Mouse (Mus musculus): ENCODE results near the gene Lsamp. TPM values are rescaled to one million over a fixed set of nuclear protein-coding genes. Genes with fewer than 3 reads are reported as not detected.

Gene Lsamp
- polyA plus RNA-seq, 1 experiment from 2014 or later = 2.1 TPM

- Histone ChIP-seq H3K27ac (replicated peaks in 1 of 2; ENCODE audit: control insufficient read depth in 1 of 2, insufficient read depth in 1 of 2, low read depth in 2 of 2, low read length in 2 of 2) (no peak overlapping the region), H3K4me2 (ENCODE audit: low read length) (no peak overlapping the region), H3K9me3 (ENCODE audit: control insufficient read depth, low read length) (no peaks in the 10 kb centered on the region), H3K4me1 (ENCODE audit: control insufficient read depth in 2 of 2, insufficient read depth in 2 of 2, low read length in 2 of 2) (no peaks in the 10 kb centered on the region; a peak in 1 of 4 replicates), H3K27me3 (ENCODE audit: control insufficient read depth, insufficient read depth, low read length) (no peaks in the 10 kb centered on the region), H3K9ac (ENCODE audit: low read length) (no peak overlapping the region), H3K4me3 (ENCODE audit: control insufficient read depth in 1 of 2, insufficient read depth in 1 of 2, low read depth in 1 of 2, low read length in 2 of 2) (no peak overlapping the region), H3K36me3 (ENCODE audit: control insufficient read depth, insufficient read depth, low read length) (no peaks in the 10 kb centered on the region)
- WGBS = 43% methylated on average over 2 of the region's 2 CpGs
- ATAC-seq (ENCODE audit: insufficient number of reproducible peaks, insufficient read depth, low FRiP score, low read depth) = no peak
Observed at GRCm38 (mm10) chr16:42102186-42102585, 2118.0 kb downstream of the Lsamp start.

GRCm38 (mm10) chr16:42102635-42103034, 2118.5 kb downstream of the Lsamp start:
- Histone ChIP-seq H3K4me3 (ENCODE audit: control insufficient read depth in 1 of 2, insufficient read depth in 1 of 2, low read depth in 1 of 2, low read length in 2 of 2) (no peak overlapping the region), H3K4me1 (ENCODE audit: control insufficient read depth in 2 of 2, insufficient read depth in 2 of 2, low read length in 2 of 2) (no peaks in the 10 kb centered on the region; a peak in 1 of 4 replicates), H3K4me2 (ENCODE audit: low read length) (no peak overlapping the region), H3K27me3 (ENCODE audit: control insufficient read depth, insufficient read depth, low read length) (no peaks in the 10 kb centered on the region), H3K36me3 (ENCODE audit: control insufficient read depth, insufficient read depth, low read length) (no peaks in the 10 kb centered on the region), H3K9ac (ENCODE audit: low read length) (no peak overlapping the region), H3K27ac (replicated peaks in 1 of 2; ENCODE audit: control insufficient read depth in 1 of 2, insufficient read depth in 1 of 2, low read depth in 2 of 2, low read length in 2 of 2) (no peak overlapping the region), H3K9me3 (ENCODE audit: control insufficient read depth, low read length) (no peaks in the 10 kb centered on the region)
- no peak for ATAC-seq (ENCODE audit: insufficient number of reproducible peaks, insufficient read depth, low FRiP score, low read depth)
- WGBS = 60% methylated on average over 8 of the region's 8 CpGs

- no peak overlapping the region for H3K9ac ChIP-seq (ENCODE audit: low read length)
- H3K4me3 ChIP-seq (ENCODE audit: control insufficient read depth in 1 of 2, insufficient read depth in 1 of 2, low read depth in 1 of 2, low read length in 2 of 2) = no peak overlapping the region
- no peaks in the 10 kb centered on the region for H3K36me3 ChIP-seq (ENCODE audit: control insufficient read depth, insufficient read depth, low read length)
- H3K4me1 ChIP-seq (ENCODE audit: control insufficient read depth in 2 of 2, insufficient read depth in 2 of 2, low read length in 2 of 2) = no peaks in the 10 kb centered on the region
- H3K27me3 ChIP-seq (ENCODE audit: control insufficient read depth, insufficient read depth, low read length) = no peaks in the 10 kb centered on the region
- no peak overlapping the region for H3K27ac ChIP-seq (replicated peaks in 1 of 2; ENCODE audit: control insufficient read depth in 1 of 2, insufficient read depth in 1 of 2, low read depth in 2 of 2, low read length in 2 of 2)
- ATAC-seq (ENCODE audit: insufficient number of reproducible peaks, insufficient read depth, low FRiP score, low read depth) = no peak
- H3K9me3 ChIP-seq (ENCODE audit: control insufficient read depth, low read length) = no peaks in the 10 kb centered on the region
- no peak overlapping the region for H3K4me2 ChIP-seq (ENCODE audit: low read length)
- WGBS = 95% methylated on average over 1 of the region's 1 CpGs
Observed at GRCm38 (mm10) chr16:42112251-42112650, 2128.1 kb downstream of the Lsamp start.

GRCm38 (mm10) chr16:42113246-42113645, 2129.1 kb downstream of the Lsamp start:
- no peak for ATAC-seq (ENCODE audit: insufficient number of reproducible peaks, insufficient read depth, low FRiP score, low read depth)
- no peaks in the 10 kb centered on the region for H3K4me1 ChIP-seq (ENCODE audit: control insufficient read depth in 2 of 2, insufficient read depth in 2 of 2, low read length in 2 of 2)
- no peak overlapping the region for H3K4me2 ChIP-seq (ENCODE audit: low read length)
- no peak overlapping the region for H3K27ac ChIP-seq (replicated peaks in 1 of 2; ENCODE audit: control insufficient read depth in 1 of 2, insufficient read depth in 1 of 2, low read depth in 2 of 2, low read length in 2 of 2)
- H3K9ac ChIP-seq (ENCODE audit: low read length) = no peak overlapping the region
- no peaks in the 10 kb centered on the region for H3K9me3 ChIP-seq (ENCODE audit: control insufficient read depth, low read length)
- H3K36me3 ChIP-seq (ENCODE audit: control insufficient read depth, insufficient read depth, low read length) = no peaks in the 10 kb centered on the region
- WGBS = 68% methylated on average over 2 of the region's 2 CpGs
- no peaks in the 10 kb centered on the region for H3K27me3 ChIP-seq (ENCODE audit: control insufficient read depth, insufficient read depth, low read length)
- no peak overlapping the region for H3K4me3 ChIP-seq (ENCODE audit: control insufficient read depth in 1 of 2, insufficient read depth in 1 of 2, low read depth in 1 of 2, low read length in 2 of 2)

GRCm38 (mm10) chr16:42121788-42122187, 2137.6 kb downstream of the Lsamp start:
- Histone ChIP-seq H3K4me1 (ENCODE audit: control insufficient read depth in 2 of 2, insufficient read depth in 2 of 2, low read length in 2 of 2) (no peaks in the 10 kb centered on the region; a peak in 1 of 4 replicates), H3K27ac (replicated peaks in 1 of 2; ENCODE audit: control insufficient read depth in 1 of 2, insufficient read depth in 1 of 2, low read depth in 2 of 2, low read length in 2 of 2) (no peak overlapping the region), H3K36me3 (ENCODE audit: control insufficient read depth, insufficient read depth, low read length) (no peaks in the 10 kb centered on the region), H3K4me3 (ENCODE audit: control insufficient read depth in 1 of 2, insufficient read depth in 1 of 2, low read depth in 1 of 2, low read length in 2 of 2) (no peak overlapping the region), H3K27me3 (ENCODE audit: control insufficient read depth, insufficient read depth, low read length) (no peaks in the 10 kb centered on the region), H3K9ac (ENCODE audit: low read length) (no peak overlapping the region), H3K9me3 (ENCODE audit: control insufficient read depth, low read length) (no peaks in the 10 kb centered on the region), H3K4me2 (ENCODE audit: low read length) (no peak overlapping the region)
- WGBS = 88% methylated on average over 6 of the region's 6 CpGs
- no peak for ATAC-seq (ENCODE audit: insufficient number of reproducible peaks, insufficient read depth, low FRiP score, low read depth)

GRCm38 (mm10) chr16:42123826-42124225, 2139.7 kb downstream of the Lsamp start:
- no peak overlapping the region for H3K9ac ChIP-seq (ENCODE audit: low read length)
- no peak overlapping the region for H3K4me3 ChIP-seq (ENCODE audit: control insufficient read depth in 1 of 2, insufficient read depth in 1 of 2, low read depth in 1 of 2, low read length in 2 of 2)
- ATAC-seq (ENCODE audit: insufficient number of reproducible peaks, insufficient read depth, low FRiP score, low read depth) = no peak
- 70% methylated on average over 4 of the region's 4 CpGs for WGBS
- H3K4me1 ChIP-seq (ENCODE audit: control insufficient read depth in 2 of 2, insufficient read depth in 2 of 2, low read length in 2 of 2) = no peaks in the 10 kb centered on the region; a peak in 1 of 4 replicates
- H3K27ac ChIP-seq (replicated peaks in 1 of 2; ENCODE audit: control insufficient read depth in 1 of 2, insufficient read depth in 1 of 2, low read depth in 2 of 2, low read length in 2 of 2) = no peak overlapping the region
- H3K9me3 ChIP-seq (ENCODE audit: control insufficient read depth, low read length) = no peaks in the 10 kb centered on the region
- no peaks in the 10 kb centered on the region for H3K27me3 ChIP-seq (ENCODE audit: control insufficient read depth, insufficient read depth, low read length)
- no peaks in the 10 kb centered on the region for H3K36me3 ChIP-seq (ENCODE audit: control insufficient read depth, insufficient read depth, low read length)
- no peak overlapping the region for H3K4me2 ChIP-seq (ENCODE audit: low read length)

- Histone ChIP-seq H3K27me3 (ENCODE audit: control insufficient read depth, insufficient read depth, low read length) (no peaks in the 10 kb centered on the region), H3K36me3 (ENCODE audit: control insufficient read depth, insufficient read depth, low read length) (no peaks in the 10 kb centered on the region), H3K4me2 (ENCODE audit: low read length) (no peak overlapping the region), H3K27ac (replicated peaks in 1 of 2; ENCODE audit: control insufficient read depth in 1 of 2, insufficient read depth in 1 of 2, low read depth in 2 of 2, low read length in 2 of 2) (no peak overlapping the region), H3K9ac (ENCODE audit: low read length) (no peak overlapping the region), H3K9me3 (ENCODE audit: control insufficient read depth, low read length) (no peaks in the 10 kb centered on the region), H3K4me1 (ENCODE audit: control insufficient read depth in 2 of 2, insufficient read depth in 2 of 2, low read length in 2 of 2) (no peaks in the 10 kb centered on the region; a peak in 1 of 4 replicates), H3K4me3 (ENCODE audit: control insufficient read depth in 1 of 2, insufficient read depth in 1 of 2, low read depth in 1 of 2, low read length in 2 of 2) (no peak overlapping the region)
- ATAC-seq (ENCODE audit: insufficient number of reproducible peaks, insufficient read depth, low FRiP score, low read depth) = no peak
- WGBS = 77% methylated on average over 2 of the region's 2 CpGs
Observed at GRCm38 (mm10) chr16:42126061-42126460, 2141.9 kb downstream of the Lsamp start.

GRCm38 (mm10) chr16:42147164-42147563, 2163.0 kb downstream of the Lsamp start:
- ATAC-seq (ENCODE audit: insufficient number of reproducible peaks, insufficient read depth, low FRiP score, low read depth) = no peak
- H3K4me2 ChIP-seq (ENCODE audit: low read length) = no peak overlapping the region
- H3K27ac ChIP-seq (replicated peaks in 1 of 2; ENCODE audit: control insufficient read depth in 1 of 2, insufficient read depth in 1 of 2, low read depth in 2 of 2, low read length in 2 of 2) = no peak overlapping the region
- 66% methylated on average over 6 of the region's 6 CpGs for WGBS
- no peaks in the 10 kb centered on the region for H3K9me3 ChIP-seq (ENCODE audit: control insufficient read depth, low read length)
- H3K36me3 ChIP-seq (ENCODE audit: control insufficient read depth, insufficient read depth, low read length) = no peaks in the 10 kb centered on the region
- no peaks in the 10 kb centered on the region for H3K27me3 ChIP-seq (ENCODE audit: control insufficient read depth, insufficient read depth, low read length)
- H3K4me1 ChIP-seq (ENCODE audit: control insufficient read depth in 2 of 2, insufficient read depth in 2 of 2, low read length in 2 of 2) = 0 out of 4 replicates have a peak, but pooled peaks cover 0 to 4% of the 10 kb centered on the region in 2 experiments
- H3K9ac ChIP-seq (ENCODE audit: low read length) = no peak overlapping the region
- H3K4me3 ChIP-seq (ENCODE audit: control insufficient read depth in 1 of 2, insufficient read depth in 1 of 2, low read depth in 1 of 2, low read length in 2 of 2) = no peak overlapping the region

Data from heart, embryonic 14.5 days (tissue).